Mouse (Mus musculus): ENCODE results near the gene Rps15.

Rps15 gene

GRCm38 (mm10) chr10:80288657-80289056, 3.6 kb upstream of the Rps15 start:
- no peak for DNase-seq (ENCODE audit: low spot score in 2 of 2)

- DNase-seq (ENCODE audit: low spot score in 2 of 2), result no peak
These were observed 1.1 kb downstream of the Rps15 start for GRCm38 (mm10) chr10:80293325-80293724.

- DNase-seq (ENCODE audit: low spot score in 2 of 2), result no peak
These were observed 2.1 kb downstream of the Rps15 start for GRCm38 (mm10) chr10:80294311-80294710.

- no peak for DNase-seq (ENCODE audit: low spot score in 2 of 2)
These were observed 2.6 kb downstream of the Rps15 start for GRCm38 (mm10) chr10:80294788-80295303.

GRCm38 (mm10) chr10:80295618-80296425, 3.6 kb downstream of the Rps15 start, which contains the start of gene Apc2:
Gene Apc2 (plus strand): TSS chr10:80295977.
- peak in 1 of 2 experiments; percentile 64 for DNase-seq (ENCODE audit: low spot score in 2 of 2)

- DNase-seq (ENCODE audit: low spot score in 2 of 2), result no peak
These were observed 4.6 kb downstream of the Rps15 start for GRCm38 (mm10) chr10:80296824-80297223.

- no peak for DNase-seq (ENCODE audit: low spot score in 2 of 2)
These were observed 5.4 kb downstream of the Rps15 start for GRCm38 (mm10) chr10:80297526-80298133.

- peak; percentile 94 to 95 for DNase-seq (ENCODE audit: low spot score in 2 of 2)
These were observed 6.5 kb downstream of the Rps15 start for GRCm38 (mm10) chr10:80298571-80299281.

GRCm38 (mm10) chr10:80299301-80299700, 7.0 kb downstream of the Rps15 start:
- DNase-seq (ENCODE audit: low spot score in 2 of 2), result no peak

- no peak for DNase-seq (ENCODE audit: low spot score in 2 of 2)
These were observed 7.6 kb downstream of the Rps15 start for GRCm38 (mm10) chr10:80299824-80300223.

GRCm38 (mm10) chr10:80300672-80301181, 8.5 kb downstream of the Rps15 start:
- DNase-seq (ENCODE audit: low spot score in 2 of 2), result peak in 1 of 2 experiments; percentile 68

- DNase-seq (ENCODE audit: low spot score in 2 of 2), result no peak
These were observed 9.2 kb downstream of the Rps15 start for GRCm38 (mm10) chr10:80301256-80302081.

- no peak for DNase-seq (ENCODE audit: low spot score in 2 of 2)
These were observed 9.8 kb downstream of the Rps15 start for GRCm38 (mm10) chr10:80302082-80302355.

GRCm38 (mm10) chr10:80302471-80302881, 10.2 kb downstream of the Rps15 start:
- peak in 1 of 2 experiments; percentile 74 for DNase-seq (ENCODE audit: low spot score in 2 of 2)

GRCm38 (mm10) chr10:80304458-80304857, 12.2 kb downstream of the Rps15 start:
- no peak for DNase-seq (ENCODE audit: low spot score in 2 of 2)

GRCm38 (mm10) chr10:80304862-80305261, 12.6 kb downstream of the Rps15 start:
- DNase-seq (ENCODE audit: low spot score in 2 of 2), result no peak

GRCm38 (mm10) chr10:80311560-80311959, 19.3 kb downstream of the Rps15 start:
- no peak for DNase-seq (ENCODE audit: low spot score in 2 of 2)

- no peak for DNase-seq (ENCODE audit: low spot score in 2 of 2)
These were observed 20.6 kb downstream of the Rps15 start for GRCm38 (mm10) chr10:80312586-80313504.

GRCm38 (mm10) chr10:80313627-80314201, 21.5 kb downstream of the Rps15 start:
- no peak for DNase-seq (ENCODE audit: low spot score in 2 of 2)

GRCm38 (mm10) chr10:80314494-80315001, 22.3 kb downstream of the Rps15 start:
- no peak for DNase-seq (ENCODE audit: low spot score in 2 of 2)
